Mouse (Mus musculus): Measurements from ENCODE around the gene Vmn2r7.
"Not testable (repeated sequence)": the region's sequence is repeated elsewhere in the genome, so short reads cannot be mapped to it uniquely, and the experiment has no call there.

The Vmn2r7 gene

GRCm38 (mm10) chr3:64844665-64845064 lies at the start of gene Vmn2r7:
Gene Vmn2r7 (minus strand): TSS chr3:64844765.
- not testable (repeated sequence) for DNase-seq (ENCODE audit: low read depth, low spot score)

- no peak for DNase-seq (ENCODE audit: low read depth, low spot score)
Observed at GRCm38 (mm10) chr3:64889725-64890124, 45.2 kb upstream of the Vmn2r7 start.

- DNase-seq (ENCODE audit: low read depth, low spot score) = no peak
Observed at GRCm38 (mm10) chr3:64878199-64878977, 33.8 kb upstream of the Vmn2r7 start.

- no peak for DNase-seq (ENCODE audit: low read depth, low spot score)
Observed at GRCm38 (mm10) chr3:64876669-64877068, 32.1 kb upstream of the Vmn2r7 start.

- no peak for DNase-seq (ENCODE audit: low read depth, low spot score)
Observed at GRCm38 (mm10) chr3:64842881-64843280, 1.7 kb downstream of the Vmn2r7 start.

GRCm38 (mm10) chr3:64842299-64842698 lies 2.3 kb downstream of the Vmn2r7 start:
- peak; percentile 30 for DNase-seq (ENCODE audit: low read depth, low spot score)

- no peak for DNase-seq (ENCODE audit: low read depth, low spot score)
Observed at GRCm38 (mm10) chr3:64831134-64831533, 13.4 kb downstream of the Vmn2r7 start.

- no peak for DNase-seq (ENCODE audit: low read depth, low spot score)
Observed at GRCm38 (mm10) chr3:64791245-64791591, 53.3 kb downstream of the Vmn2r7 start.

- peak; percentile 26 for DNase-seq (ENCODE audit: low read depth, low spot score)
Observed at GRCm38 (mm10) chr3:64790509-64791244, 53.9 kb downstream of the Vmn2r7 start.

- DNase-seq (ENCODE audit: low read depth, low spot score) = no peak
Observed at GRCm38 (mm10) chr3:64782901-64783300, 61.7 kb downstream of the Vmn2r7 start.

- DNase-seq (ENCODE audit: low read depth, low spot score) = no peak
Observed at GRCm38 (mm10) chr3:64772132-64772531, 72.4 kb downstream of the Vmn2r7 start.

- no peak for DNase-seq (ENCODE audit: low read depth, low spot score)
Observed at GRCm38 (mm10) chr3:64756145-64756544, 88.4 kb downstream of the Vmn2r7 start.

GRCm38 (mm10) chr3:64727187-64727970 lies 117.2 kb downstream of the Vmn2r7 start:
- DNase-seq (ENCODE audit: low read depth, low spot score) = not testable (repeated sequence)

GRCm38 (mm10) chr3:64725736-64726135 lies 118.8 kb downstream of the Vmn2r7 start:
- DNase-seq (ENCODE audit: low read depth, low spot score) = not testable (repeated sequence)

- not testable (repeated sequence) for DNase-seq (ENCODE audit: low read depth, low spot score)
Observed at GRCm38 (mm10) chr3:64676069-64676468, 168.5 kb downstream of the Vmn2r7 start.
